Mouse (Mus musculus) embryo, embryonic 10.5 days (tissue): Measurements from ENCODE around the gene Lrfn1.
A peak's percentile ranks its signal among the peaks of the same experiment; 100 is the strongest.
"Not testable (repeated sequence)": the region's sequence is repeated elsewhere in the genome, so short reads cannot be mapped to it uniquely, and the experiment has no call there.

Source experiments
- DNase-seq: peaks from one replicate; pipeline ENCODE4 v3.0.0-alpha.2; 2015; ENCODE audit warnings: low spot score

The Lrfn1 gene

GRCm38 (mm10) chr7:28447101-28447830 lies 4.5 kb upstream of the Lrfn1 start:
- peak; percentile 47 for DNase-seq

- DNase-seq: no peak
Measured at GRCm38 (mm10) chr7:28447865-28448820, 3.6 kb upstream of the Lrfn1 start.

GRCm38 (mm10) chr7:28452361-28453005 lies 703 bp downstream of the Lrfn1 start:
- DNase-seq: no peak

DNA sequence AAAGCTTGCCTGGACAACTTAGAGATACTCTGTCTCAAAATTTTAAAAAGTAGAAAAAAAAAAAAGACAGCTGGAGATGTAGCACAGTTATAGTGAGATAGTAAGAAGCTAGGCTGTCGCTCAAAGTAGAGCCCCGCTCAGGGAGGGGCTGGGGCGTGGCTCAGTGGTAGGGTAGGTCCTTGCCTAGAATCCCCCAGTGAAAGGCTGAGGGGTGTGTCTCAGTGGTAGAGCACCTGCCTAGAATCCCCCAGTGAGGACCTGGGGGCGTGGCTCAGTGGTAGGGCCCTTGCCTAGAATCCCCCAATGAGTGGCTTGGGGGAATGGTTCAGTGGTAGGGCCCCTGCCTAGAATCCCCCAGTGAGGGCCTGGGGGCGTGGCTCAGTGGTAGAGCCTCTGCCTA lies 8.6 kb downstream of the Lrfn1 start:
- no peak for DNase-seq

- DNase-seq: no peak
Measured at GRCm38 (mm10) chr7:28462769-28463168, 11.0 kb downstream of the Lrfn1 start.

- DNase-seq: no peak
Measured at GRCm38 (mm10) chr7:28464416-28465212, 12.8 kb downstream of the Lrfn1 start.

DNA sequence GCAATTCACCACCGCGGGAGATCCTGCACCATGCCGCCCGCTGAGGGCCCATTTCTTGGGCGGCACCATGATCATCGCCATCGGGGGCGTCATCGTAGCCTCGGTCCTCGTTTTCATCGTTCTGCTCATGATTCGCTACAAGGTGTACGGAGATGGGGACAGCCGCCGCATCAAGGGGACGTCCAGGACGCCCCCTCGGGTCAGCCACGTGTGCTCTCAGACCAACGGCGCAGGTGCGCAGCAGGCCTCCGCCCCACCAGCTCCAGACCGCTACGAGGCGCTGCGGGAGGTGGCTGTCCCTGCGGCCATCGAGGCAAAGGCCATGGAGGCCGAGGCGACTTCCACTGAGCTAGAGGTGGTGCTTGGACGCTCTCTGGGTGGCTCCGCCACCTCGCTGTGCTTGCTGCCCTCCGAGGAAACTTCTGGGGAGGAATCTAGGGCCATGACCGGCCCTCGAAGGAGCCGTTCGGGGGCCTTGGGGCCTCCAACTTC lies 15.0 kb downstream of the Lrfn1 start:
- DNase-seq: peak; percentile 47

DNA sequence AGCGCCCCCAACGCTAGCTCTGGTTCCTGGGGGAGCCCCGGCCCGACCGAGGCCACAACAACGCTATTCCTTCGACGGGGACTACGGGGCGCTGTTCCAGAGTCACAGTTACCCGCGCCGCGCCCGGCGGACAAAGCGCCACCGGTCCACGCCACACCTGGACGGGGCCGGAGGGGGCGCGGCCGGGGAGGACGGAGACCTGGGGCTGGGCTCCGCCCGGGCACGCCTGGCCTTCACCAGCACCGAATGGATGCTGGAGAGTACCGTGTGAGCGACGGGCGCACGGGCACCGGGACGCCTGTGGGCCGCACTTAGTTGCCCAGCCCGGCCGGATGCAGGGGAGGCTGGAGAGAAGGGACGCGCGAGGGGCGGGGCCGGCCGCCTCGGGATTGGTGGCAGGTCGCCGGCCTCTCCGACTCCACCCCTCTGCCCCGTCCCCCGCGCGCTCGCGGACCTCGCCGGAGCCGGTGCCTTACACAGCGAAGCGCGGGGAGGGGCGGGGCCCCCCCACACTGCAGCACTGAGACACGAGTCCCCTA lies 15.5 kb downstream of the Lrfn1 start:
- DNase-seq: peak; percentile 80

DNA sequence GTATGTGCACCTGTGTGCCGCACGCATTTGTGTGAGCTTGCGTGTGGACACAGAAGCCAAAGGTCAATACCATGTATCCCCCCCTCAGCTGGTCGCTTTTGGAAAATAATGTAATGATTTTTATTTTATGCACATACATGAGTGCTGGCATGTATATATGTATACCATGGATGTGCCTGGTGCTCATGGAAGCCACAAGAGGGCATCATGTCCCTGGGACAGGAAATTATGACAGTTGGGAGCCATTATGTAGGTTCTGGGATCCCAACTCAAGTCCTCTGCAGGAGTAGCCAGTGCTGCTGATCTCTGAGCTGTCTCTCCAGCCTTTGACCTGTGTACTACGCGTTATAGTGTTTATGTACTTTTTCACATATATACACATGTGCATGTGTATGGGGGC lies 24.4 kb downstream of the Lrfn1 start:
- DNase-seq: no peak

- DNase-seq: no peak
Measured at GRCm38 (mm10) chr7:28477363-28477762, 25.6 kb downstream of the Lrfn1 start.

DNA sequence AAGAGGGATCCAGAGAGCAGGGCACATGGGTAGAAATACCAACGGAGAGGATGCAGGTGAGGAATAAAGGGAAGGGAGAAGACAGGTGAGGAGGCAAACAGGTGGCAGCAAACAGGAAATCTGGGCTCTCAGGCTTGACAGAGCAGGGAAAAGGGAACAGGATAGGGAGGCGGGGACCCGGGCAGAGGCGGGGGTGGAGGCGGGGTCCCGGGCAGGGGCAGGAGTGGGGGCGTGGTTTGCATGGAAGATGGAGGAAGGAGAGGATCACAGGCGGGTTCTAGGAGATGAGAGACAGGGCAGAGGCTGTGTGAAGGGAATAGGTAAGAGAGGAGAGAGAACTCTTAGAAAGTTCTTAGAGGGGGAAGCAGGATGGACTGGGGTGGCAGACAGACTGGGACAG lies 27.1 kb downstream of the Lrfn1 start:
- DNase-seq: peak; percentile 35

GRCm38 (mm10) chr7:28482854-28483253 lies 31.1 kb downstream of the Lrfn1 start:
- no peak for DNase-seq

DNA sequence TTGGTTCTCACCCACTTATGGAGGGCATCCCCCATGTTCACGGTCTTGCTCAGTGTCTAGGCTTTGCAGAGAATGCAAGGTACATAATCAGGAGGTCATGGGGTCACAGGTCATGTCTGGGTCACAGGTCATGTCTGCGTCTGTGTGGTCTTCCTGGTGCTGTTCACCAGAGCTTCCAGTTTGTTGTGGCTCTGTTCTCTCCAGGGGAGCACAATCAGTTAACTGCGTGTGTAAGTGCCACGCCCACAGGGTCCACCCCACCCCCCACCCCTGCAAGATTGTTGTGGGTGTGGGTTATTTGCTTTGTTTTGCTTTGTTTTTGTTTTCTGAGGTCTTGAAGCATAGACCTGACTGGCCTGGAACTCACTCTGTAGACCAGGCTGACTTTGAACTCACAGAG lies 32.4 kb downstream of the Lrfn1 start:
- no peak for DNase-seq

DNA sequence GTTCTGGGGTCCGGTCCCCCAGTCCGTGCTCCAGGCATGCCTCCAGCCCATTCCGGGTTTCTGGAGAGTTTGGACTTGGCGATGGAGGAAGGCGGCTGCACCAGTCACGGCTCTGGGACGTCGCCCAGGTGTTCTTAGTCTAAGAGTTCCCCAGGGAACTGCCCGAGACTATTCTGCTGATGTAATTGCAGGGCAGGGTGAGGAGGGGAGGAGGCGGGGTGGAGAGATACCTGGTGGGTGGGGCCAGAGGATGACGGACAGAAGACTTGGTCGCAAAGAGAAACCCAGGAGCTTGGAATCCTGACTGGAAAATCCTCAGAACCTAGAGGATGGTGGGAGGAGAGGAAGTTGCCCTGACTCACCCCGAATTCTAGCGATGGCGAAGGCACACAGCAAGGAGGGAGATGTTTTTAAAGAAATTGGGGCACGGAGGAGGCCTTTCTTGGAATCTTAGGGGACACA lies 36.3 kb downstream of the Lrfn1 start:
- DNase-seq: peak; percentile 45

- peak; percentile 82 for DNase-seq
Measured at GRCm38 (mm10) chr7:28490410-28490809, 38.6 kb downstream of the Lrfn1 start.

GRCm38 (mm10) chr7:28490903-28491302 lies 39.1 kb downstream of the Lrfn1 start:
- no peak for DNase-seq

- no peak for DNase-seq
Measured at GRCm38 (mm10) chr7:28492310-28492709, 40.5 kb downstream of the Lrfn1 start.

GRCm38 (mm10) chr7:28495426-28495825 lies 43.6 kb downstream of the Lrfn1 start:
- DNase-seq: no peak

DNA sequence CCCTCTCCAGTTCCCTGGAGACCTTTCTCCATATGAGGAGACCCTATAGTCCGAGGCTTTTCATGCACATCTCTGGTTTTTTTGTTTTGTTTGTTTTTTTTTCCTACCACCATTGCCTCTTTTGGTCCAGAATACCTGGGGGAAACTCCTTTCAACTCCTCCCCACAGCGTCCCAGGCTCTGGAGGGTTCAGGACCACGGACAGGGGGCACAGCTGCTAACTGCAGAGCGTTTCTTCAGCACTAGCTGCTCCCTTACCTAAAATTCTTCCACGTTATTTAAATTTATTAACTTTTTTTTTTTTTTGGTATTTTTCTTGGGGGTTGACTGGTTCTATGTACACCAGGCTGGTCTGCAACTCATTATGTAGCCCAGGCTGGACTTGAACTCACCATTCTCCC lies 53.8 kb downstream of the Lrfn1 start:
- peak; percentile 54 for DNase-seq

DNA sequence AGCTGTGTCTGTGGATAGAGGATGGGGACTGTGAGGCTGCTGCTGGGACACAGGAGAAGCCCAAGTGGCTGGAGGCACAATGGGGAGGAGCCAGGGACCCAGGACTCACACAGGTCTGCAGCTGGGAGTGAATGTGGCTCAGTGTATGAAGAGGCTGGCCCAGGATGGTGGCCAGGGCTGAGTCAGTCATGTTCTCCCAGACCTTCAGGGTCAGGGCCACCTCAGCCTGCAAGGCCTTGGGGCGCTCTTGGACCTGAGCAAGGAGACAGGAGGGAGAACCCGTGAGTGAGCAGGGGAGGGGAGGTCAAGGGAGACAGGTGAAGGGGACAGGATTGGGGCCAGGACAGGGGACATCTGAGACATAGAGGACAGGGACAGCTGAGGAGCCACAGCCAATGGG lies 57.3 kb downstream of the Lrfn1 start:
- DNase-seq: not testable (repeated sequence)

GRCm38 (mm10) chr7:28510405-28510974 lies 58.7 kb downstream of the Lrfn1 start, which contains the start of gene Ifnl2:
Ifnl2 (minus strand) TSS chr7:28510455.
- not testable (repeated sequence) for DNase-seq
